Mouse (Mus musculus): ENCODE data around the gene Cenpc1. TPM values are rescaled to one million over a fixed set of nuclear protein-coding genes. Genes with fewer than 3 reads are reported as not detected.

The Cenpc1 gene
- polyA plus RNA-seq, 1 experiment from 2014 or later = 51.6 TPM

- no peaks in the 10 kb centered on the region for H3K27me3 ChIP-seq
- ATAC-seq = peak; percentile 5; the same call in 1 of the 2 replicates
- no peaks in the 10 kb centered on the region for H3K9me3 ChIP-seq (replicated peaks)
- H3K9ac ChIP-seq = no peak overlapping the region
- no peak overlapping the region for H3K4me2 ChIP-seq
- no peak overlapping the region for H3K27ac ChIP-seq
- 87% methylated on average over 4 of the region's 4 CpGs for WGBS
- no peaks in the 10 kb centered on the region for H3K36me3 ChIP-seq (ENCODE audit: poor library complexity, severe bottlenecking)
- H3K4me3 ChIP-seq = no peak overlapping the region
- no peaks in the 10 kb centered on the region for H3K4me1 ChIP-seq
Measured at GRCm38 (mm10) chr5:85992805-85993721, 72.3 kb downstream of the Cenpc1 start.

- Histone ChIP-seq H3K9ac (no peak overlapping the region), H3K4me3 (no peak overlapping the region), H3K4me1 (no peaks in the 10 kb centered on the region), H3K9me3 (replicated peaks) (no peaks in the 10 kb centered on the region), H3K4me2 (no peak overlapping the region), H3K36me3 (ENCODE audit: poor library complexity, severe bottlenecking) (no peaks in the 10 kb centered on the region), H3K27ac (no peak overlapping the region), H3K27me3 (no peaks in the 10 kb centered on the region)
- no peak for ATAC-seq
- 19% methylated on average over 1 of the region's 1 CpGs for WGBS
Measured at GRCm38 (mm10) chr5:85992055-85992454, 73.3 kb downstream of the Cenpc1 start.

- no peak for ATAC-seq
- H3K9ac ChIP-seq = no peak overlapping the region
- H3K36me3 ChIP-seq (ENCODE audit: poor library complexity, severe bottlenecking) = no peaks in the 10 kb centered on the region
- no peaks in the 10 kb centered on the region for H3K27me3 ChIP-seq
- no peak overlapping the region for H3K4me2 ChIP-seq
- 83% methylated on average over 2 of the region's 2 CpGs for WGBS
- H3K4me1 ChIP-seq = no peaks in the 10 kb centered on the region
- no peak overlapping the region for H3K4me3 ChIP-seq
- H3K27ac ChIP-seq = no peak overlapping the region
- H3K9me3 ChIP-seq (replicated peaks) = no peaks in the 10 kb centered on the region
Measured at GRCm38 (mm10) chr5:85987516-85987863, 77.9 kb downstream of the Cenpc1 start.

- no peak overlapping the region for H3K9ac ChIP-seq
- no peaks in the 10 kb centered on the region for H3K27me3 ChIP-seq
- no peak overlapping the region for H3K4me2 ChIP-seq
- no peaks in the 10 kb centered on the region for H3K9me3 ChIP-seq (replicated peaks)
- WGBS = 84% methylated on average over 4 of the region's 4 CpGs
- no peaks in the 10 kb centered on the region for H3K4me1 ChIP-seq
- H3K36me3 ChIP-seq (ENCODE audit: poor library complexity, severe bottlenecking) = no peaks in the 10 kb centered on the region
- no peak overlapping the region for H3K4me3 ChIP-seq
- ATAC-seq = no peak
- H3K27ac ChIP-seq = no peak overlapping the region
Measured at GRCm38 (mm10) chr5:85986734-85987515, 78.5 kb downstream of the Cenpc1 start.

GRCm38 (mm10) chr5:85977646-85978426 is 87.5 kb downstream of the Cenpc1 start:
- no peak for ATAC-seq
- H3K27me3 ChIP-seq = no peaks in the 10 kb centered on the region
- no peak overlapping the region for H3K4me2 ChIP-seq
- no peak overlapping the region for H3K4me3 ChIP-seq
- no peak overlapping the region for H3K27ac ChIP-seq
- H3K9me3 ChIP-seq (replicated peaks) = no peaks in the 10 kb centered on the region
- H3K36me3 ChIP-seq (ENCODE audit: poor library complexity, severe bottlenecking) = no peaks in the 10 kb centered on the region
- 78% methylated on average over 8 of the region's 8 CpGs for WGBS
- H3K4me1 ChIP-seq = no peaks in the 10 kb centered on the region
- H3K9ac ChIP-seq = no peak overlapping the region

GRCm38 (mm10) chr5:85962791-85963190 is 102.6 kb downstream of the Cenpc1 start:
- no peak overlapping the region for H3K4me2 ChIP-seq
- no peak overlapping the region for H3K27ac ChIP-seq
- no peak overlapping the region for H3K9ac ChIP-seq
- H3K27me3 ChIP-seq = no peaks in the 10 kb centered on the region
- 86% methylated on average over 7 of the region's 7 CpGs for WGBS
- H3K9me3 ChIP-seq (replicated peaks) = no peaks in the 10 kb centered on the region
- H3K4me3 ChIP-seq = no peak overlapping the region
- no peaks in the 10 kb centered on the region for H3K4me1 ChIP-seq
- H3K36me3 ChIP-seq (ENCODE audit: poor library complexity, severe bottlenecking) = no peaks in the 10 kb centered on the region
- ATAC-seq = no peak

Other genes with a start within 250 kb of the Cenpc1 start
- 0.23 and 0.24 TPM in 2 replicates for gene Stap1, start 6.2 kb upstream of the Cenpc1 start, polyA plus RNA-seq (2015; fragmentation: Nextera tagmentation; extraction: Ambion mirVana)
- gene Uba6, start 107.2 kb upstream of the Cenpc1 start, polyA plus RNA-seq (2015; fragmentation: Nextera tagmentation; extraction: Ambion mirVana) = 12.8 and 14.1 TPM in 2 replicates
- gene Gnrhr, start 132.3 kb upstream of the Cenpc1 start, polyA plus RNA-seq (2015; fragmentation: Nextera tagmentation; extraction: Ambion mirVana) = not detected in 2 replicates
- not detected in 2 replicates for gene Tmprss11c, start 223.7 kb upstream of the Cenpc1 start, polyA plus RNA-seq (2015; fragmentation: Nextera tagmentation; extraction: Ambion mirVana)

Measured in forebrain, embryonic 13.5 days (tissue).